Mouse (Mus musculus): ENCODE data around the gene Slc22a12.

The Slc22a12 gene

DNA sequence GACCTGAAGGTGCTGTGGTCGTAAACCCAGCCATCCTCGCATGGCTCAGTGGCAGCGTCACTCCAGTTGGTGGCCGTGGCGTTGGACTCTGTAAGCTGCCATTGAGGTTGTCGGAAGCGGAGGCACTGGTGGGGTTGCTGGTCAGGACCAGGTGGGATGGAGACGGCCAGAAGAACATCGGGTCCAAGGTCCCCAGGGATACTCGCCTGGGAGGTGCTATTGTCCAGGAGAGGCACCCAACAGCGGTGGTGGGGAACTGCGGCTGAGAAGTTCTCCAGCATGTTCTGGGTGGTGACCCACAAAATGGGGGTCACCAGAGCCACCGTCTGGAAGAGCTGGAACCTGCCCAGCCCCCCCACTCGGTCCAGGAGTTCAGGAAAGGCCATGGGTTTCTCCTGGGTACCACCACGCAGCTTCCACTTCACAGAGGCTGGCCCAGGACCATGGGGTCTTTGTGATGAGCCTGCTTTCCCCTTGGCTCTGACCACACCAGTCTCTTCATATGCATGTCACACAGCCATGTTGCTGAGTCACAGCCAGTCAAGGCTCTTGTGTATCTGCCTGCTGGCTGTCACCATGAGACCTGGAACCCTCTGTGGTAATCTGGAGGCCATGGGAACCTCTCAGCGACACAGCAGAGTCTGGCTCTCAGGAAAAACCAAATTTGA is at the start of gene Slc22a12:
TSS of gene Slc22a12 (minus strand) at position 666 of the 668 bp plus-strand sequence.
- in situ Hi-C loops (cut with MboI): no loop called here

DNA sequence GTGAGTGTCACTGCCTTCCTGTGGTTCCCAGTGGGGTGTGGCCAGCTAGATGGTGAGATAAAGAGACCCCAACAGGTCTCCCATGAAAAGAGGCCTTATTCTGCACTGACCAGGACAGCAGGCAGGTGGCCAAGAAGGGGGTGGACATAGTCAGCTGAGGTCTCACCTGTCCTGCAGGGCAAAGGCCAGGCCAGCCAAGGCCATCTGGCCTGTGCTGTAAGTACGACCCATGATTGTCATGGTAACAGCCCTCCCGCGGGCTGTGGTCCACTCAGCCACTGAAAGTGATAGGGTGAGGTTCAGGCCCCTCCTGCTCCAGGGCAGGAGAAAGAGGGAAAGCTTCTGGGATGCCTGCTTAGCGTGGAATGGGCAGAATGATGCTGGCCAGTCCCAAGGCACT is 29.2 kb upstream of the Slc22a12 start:
- in situ Hi-C loops (cut with MboI): no loop called here

DNA sequence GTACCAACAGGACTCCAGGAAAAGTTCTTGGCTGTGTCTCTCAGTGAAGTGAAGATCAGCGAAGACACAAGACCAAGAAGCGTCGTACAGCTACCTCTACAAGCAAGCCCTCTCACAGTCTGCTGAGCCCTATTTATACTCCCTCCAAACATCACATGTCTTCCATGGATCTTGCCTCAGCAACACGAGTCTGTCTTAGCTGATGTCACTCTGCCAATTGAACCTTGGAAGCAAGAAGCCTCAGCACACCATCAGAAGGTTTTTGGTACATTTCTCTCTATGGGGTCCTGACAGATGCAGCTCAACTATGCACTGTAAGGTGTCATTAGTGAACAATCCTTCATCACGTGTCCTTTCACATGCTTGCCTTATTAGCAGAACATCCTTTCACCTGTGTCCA is 28.6 kb upstream of the Slc22a12 start:
- in situ Hi-C loops (cut with MboI): no loop called here

DNA sequence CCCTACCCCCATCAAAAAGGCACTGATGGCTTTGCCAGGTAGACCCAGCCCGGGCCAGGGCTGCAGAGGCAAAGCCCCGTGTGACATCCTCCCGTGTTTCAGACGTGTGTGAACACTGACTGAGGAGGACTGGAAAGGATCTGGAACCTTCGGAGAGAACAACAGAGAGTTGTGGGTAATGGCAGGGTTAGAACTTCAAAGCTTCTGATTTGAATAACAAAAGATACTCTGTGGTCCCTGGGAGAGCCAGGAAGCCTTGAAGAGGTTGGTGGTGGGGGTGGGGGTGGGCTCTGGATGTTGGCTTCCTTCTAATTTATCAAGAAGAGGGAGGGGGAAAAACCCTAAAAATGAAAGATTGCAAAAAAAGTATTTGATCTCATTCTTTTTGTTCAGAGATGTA is 26.7 kb upstream of the Slc22a12 start:
- in situ Hi-C loops (cut with MboI): no loop called here

DNA sequence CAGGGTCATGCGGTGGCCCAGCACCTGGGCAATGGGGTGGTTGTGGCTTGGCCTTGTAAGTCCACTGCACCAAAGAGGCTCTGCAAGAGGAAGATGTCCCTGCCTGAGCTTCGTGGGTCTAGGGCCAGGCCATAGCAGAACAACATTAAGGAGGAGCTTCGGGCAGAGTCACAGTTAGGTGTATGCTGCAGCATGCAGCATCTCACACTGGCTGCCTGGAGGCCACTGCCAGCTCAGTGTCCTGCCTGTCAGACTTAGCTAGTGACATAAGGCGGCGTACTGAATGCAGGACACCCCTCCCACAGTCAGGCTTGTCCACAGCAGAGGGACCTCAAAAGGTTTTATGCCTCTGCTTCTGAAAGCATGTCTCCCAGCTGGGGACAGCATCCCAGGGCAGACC is 26.2 kb upstream of the Slc22a12 start:
- in situ Hi-C loops (cut with MboI): no loop called here

DNA sequence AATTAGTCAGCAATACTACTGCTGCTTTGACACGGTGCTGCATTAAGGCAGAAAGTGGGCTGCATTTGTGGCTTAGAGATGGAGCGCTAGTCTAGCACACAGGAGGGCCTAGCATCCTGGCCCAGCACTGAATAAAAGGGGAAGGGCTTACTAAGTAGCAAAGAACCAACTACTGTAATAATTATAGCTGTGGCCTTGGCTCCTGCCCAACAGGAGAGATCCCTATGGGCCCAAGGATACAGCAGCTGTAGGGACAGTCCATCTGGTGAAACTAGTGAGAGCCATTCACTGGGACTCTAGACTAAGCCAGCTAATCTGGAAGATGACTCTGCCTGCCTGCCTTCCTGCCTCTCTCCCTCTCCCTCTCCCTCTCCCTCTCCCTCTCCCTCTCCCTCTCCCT is 23.6 kb upstream of the Slc22a12 start:
- in situ Hi-C loops (cut with MboI): no loop called here

DNA sequence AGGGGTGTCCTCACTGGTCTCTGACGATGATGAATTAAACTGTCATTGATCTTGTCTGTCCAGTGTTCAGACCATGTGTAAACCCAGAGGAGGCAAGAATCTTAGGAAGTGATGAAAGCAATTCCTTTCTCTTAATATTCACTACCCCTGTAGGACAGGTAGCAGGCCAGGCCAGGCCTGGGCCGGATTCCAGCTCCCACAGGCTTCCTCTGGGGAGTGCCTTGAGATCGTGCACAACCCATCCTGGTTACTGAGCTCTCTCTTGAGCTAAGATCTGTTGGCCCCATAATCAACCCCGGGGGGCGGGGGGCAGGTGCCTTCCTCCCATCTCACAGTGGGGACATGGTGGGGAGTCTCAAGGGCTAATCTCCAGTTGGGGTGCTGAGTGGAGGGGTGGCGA is 22.3 kb upstream of the Slc22a12 start:
- in situ Hi-C loops (cut with MboI): no loop called here

DNA sequence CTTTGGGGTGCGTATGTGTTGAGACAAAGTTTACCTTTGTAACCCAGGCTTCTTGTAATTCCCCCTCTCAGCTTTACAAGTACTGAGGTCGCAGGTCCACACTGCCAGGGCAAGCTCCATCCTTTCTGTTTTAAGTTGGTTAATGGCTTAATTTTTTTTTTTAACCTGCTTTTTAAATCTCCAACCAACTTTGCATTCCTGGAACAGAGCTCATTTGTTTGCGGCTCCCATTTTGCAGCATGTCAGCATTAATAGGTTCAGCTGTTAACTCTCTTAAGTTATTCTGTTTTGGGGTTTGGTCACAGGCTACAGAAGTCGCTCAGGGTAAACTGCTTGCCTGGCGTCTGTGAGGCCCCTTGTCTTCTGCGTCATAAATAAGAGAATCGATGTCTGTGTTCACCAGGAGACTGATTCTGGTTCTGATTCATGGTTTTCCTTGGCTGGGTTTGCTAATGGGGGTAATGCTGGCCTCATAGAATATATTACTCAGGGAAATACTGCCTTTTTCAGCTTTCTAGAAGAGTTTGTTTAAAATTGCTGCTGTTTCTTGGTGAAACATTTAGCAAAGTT is 17.5 kb upstream of the Slc22a12 start:
- in situ Hi-C loops (cut with MboI): no loop called here

DNA sequence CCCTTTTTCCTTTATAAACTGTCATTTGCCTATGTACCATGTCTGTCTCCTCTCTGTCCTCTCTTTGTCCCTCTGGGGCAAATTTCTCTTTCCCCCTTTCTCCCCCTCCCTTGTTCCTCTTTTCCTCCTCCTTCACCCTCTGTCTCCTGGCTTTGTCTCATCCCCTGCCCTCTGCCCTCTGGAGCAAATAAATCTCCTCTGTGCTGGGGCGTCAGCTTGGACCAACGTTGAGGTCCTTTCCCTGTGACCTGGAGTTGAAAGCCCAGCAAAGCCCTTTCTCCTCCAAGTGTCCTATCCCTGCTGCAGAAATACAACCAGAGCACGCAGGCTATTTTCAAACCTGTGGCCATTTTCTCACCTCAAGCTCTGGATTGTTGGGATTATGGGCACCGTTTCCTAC is 16.7 kb upstream of the Slc22a12 start:
- in situ Hi-C loops (cut with MboI): no loop called here

DNA sequence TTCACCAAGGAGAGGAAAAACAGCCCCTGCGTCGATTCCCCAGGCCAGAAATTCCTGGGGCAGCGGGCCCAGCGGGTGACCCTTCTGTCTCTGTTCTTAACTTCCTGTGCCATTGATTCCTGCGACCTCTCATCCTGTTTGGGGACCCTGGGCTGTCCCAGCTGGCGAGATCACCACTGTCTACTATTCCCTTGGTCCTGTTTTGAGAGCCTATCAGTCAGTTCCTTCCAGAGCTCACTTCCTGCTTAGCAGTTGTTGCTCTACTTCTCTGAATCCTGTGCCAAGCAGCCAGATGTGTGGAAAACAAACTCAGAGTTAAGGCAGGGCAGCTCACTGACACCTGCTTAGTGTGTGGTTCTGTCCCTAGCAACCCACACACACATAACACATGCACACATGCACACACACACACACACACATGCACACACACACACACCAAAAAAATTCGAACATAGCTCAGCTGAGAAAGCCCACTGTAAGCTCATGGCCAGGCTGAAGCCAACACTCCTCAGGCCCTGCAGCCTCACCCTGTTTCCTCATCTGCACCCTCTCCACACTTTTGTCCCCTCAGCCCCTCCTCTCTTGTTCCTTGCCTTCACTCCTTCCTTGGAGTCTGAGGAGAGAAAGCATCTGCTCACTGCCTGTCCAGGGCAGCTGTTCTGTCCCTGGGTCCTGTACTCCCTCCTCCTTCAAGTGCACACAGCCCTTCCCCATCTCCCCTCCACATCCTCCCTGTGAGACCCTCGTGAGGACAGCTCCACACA is 11.2 kb upstream of the Slc22a12 start:
- in situ Hi-C loops (cut with MboI): no loop called here

DNA sequence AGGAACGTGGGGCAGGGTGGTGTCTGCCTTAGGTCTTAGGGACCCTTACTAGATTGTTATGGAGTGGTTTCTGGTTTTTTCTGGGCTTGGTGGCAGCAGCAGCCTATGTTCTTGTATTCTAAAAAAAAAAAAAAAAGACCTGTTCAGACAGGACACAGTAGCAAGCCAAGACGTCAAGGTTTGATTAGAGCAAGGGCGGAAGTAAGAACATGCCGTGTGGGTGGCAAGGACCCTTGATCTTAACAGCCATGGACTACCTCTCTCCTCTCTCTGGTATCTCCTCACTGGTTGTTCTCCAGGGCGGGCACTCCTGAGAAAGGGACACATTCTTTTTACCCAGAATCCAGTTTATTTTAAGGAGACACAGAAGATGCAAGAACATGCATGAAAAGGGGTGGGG is 10.3 kb upstream of the Slc22a12 start:
- in situ Hi-C loops (cut with MboI): no loop called here

DNA sequence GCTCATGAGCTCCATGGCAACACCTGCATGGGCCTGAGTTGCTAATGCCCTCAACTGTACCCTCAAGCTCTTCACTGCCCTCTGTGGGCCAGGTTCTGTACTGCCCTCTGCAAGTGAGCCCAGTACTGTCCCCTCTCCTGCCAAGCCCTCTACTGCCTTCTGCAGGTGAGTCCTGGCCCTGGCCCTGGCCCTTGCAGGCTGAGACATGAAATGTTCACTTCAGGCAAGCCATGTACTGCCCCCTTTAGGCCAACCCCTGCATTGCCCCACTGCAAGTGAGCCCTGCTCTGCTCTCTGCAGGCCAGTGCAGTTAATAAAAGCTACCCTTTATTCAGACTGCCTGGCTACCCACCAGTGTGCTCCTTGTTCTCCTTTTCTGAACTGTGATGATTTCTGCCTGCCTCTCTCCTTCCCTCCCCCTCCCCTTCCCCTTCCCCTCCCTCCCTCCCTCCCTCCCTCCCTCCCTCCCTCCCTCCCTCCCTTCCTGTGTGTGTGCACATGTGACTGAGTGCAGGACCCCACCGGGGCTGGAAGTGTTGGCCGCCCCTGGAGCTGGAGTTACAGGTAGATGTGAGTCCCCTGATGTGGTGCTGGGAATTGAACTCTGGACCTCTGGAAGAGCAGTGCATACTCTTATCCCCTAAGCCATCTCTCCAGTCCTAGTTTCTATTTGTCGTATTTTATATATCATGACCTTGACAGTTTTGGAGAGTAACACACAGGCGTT is 9.6 kb upstream of the Slc22a12 start:
- in situ Hi-C loops (cut with MboI): no loop called here

DNA sequence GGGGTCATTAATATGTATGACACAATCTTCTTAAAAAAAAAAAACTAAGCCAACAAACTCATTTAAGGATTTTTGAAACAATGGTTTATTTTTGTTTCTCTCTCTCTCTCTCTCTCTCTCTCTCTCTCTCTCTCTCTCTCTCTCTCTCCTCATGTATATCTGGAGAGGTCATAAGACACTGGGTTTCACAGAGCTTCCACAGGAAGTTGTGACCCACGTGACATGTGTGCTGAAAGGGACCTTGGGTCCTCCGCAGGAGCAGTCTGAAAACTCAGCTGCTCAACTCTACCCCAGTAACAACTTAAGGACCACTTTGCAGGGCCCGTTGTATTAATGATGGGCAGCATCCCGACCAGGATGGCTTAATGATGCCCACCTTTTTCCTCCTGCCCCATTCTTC is 8.4 kb upstream of the Slc22a12 start:
- in situ Hi-C loops (cut with MboI): no loop called here

DNA sequence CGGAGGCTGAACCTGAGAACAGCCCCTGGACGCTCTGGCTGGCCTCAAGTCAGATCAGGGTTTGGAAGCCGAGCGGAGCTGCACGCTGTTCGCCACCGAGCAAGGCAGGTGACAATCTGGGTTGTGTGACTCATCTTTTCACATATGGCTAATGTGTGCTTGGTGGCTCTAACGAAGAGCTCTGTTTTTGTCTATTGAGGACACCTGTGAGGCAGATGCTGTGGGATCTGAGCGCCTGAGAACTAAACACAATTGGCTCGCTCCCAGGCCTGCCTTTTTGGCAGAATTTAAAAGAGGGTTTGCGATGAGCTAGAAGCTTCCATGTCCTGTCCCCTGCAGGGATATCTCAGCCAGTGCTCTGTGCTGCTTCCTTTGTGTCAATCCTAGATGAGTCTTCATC is 6.7 kb upstream of the Slc22a12 start:
- in situ Hi-C loops (cut with MboI): no loop called here

DNA sequence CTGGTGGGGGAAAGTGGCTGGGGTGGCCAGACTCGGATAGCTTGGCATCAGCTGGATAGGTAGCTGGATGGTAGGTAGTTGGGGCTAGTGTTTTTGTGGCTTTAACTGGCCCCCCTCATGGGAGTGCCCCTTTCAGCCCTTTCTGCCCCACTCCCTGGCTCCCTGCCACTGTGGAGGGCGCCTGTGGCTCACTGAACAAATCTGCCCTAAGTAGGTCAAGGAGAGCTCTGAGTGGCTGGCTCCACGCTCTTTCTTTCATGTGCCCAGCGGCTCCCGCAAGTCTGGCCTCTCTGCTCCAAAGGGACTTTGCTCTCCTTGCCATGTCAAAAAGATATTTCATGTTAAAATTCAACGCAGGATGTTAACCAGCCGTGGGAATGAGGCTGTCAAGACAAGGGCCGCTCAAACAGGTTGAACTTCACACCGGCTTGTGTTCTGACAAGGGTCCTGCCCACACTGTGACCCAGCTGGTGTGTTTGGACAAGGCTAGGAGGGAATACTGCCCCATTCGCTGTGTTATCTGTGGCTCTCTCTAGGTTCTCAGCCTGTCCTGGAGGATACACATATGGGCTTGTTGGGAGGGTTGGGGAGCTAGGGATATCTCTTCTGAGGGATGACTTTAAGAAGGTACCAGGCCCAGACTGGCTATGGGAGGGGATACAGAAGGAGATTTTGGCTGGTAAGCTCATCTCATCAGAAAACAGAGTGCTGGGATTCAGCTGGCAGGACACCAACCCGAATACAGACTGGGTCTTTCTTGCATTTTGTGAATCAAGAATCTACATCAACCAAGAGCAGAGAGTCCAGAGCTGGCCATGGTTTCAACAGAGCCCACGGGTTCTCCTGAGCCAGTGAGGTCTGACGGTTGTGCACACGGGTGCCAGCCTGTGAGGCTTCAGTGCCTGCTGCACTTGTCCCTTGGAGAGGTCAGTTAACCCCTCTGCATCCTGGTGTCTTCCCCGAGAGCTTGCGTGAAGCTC is 5.9 kb upstream of the Slc22a12 start:
- in situ Hi-C loops (cut with MboI): no loop called here

DNA sequence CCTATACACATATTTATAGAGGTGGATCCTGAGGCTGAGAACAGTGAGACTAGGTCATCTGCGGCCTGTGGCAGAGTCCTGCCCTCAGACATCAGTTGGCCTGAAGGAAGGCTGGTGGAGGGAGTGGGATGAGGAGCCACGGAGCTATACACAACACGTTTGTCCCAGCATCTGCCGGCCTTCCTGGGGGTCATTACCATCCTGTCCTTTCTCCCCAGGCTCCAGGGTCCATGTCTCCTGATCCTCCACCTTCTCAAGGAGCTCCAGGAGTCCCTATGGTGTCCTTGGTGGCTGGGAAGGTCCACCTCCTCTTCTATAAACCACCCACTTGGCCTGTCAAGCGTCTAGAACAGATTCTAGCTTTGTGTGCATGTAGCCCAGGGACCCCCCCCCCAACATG is 5.0 kb upstream of the Slc22a12 start:
- in situ Hi-C loops (cut with MboI): no loop called here

DNA sequence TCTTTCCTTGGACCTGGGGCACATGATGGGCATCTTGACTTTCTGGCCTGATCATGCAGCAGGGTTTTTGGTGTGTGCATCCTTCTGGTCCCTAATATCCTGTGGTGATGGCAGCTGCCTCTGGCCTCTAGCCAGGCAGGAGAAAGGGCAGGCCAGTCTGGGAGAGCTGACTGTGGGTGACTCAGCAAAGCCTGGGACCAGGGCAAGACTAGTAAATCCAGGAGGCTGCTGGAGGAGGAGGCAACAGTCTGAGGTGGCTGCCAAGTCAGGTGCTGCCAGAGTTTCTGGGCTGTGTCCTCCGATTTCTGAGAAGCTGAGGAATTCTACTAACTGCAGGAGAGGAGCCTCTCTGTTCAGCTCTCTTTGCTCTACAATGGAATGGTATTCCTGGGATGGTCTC is 3.3 kb upstream of the Slc22a12 start:
- in situ Hi-C loops (cut with MboI): no loop called here

DNA sequence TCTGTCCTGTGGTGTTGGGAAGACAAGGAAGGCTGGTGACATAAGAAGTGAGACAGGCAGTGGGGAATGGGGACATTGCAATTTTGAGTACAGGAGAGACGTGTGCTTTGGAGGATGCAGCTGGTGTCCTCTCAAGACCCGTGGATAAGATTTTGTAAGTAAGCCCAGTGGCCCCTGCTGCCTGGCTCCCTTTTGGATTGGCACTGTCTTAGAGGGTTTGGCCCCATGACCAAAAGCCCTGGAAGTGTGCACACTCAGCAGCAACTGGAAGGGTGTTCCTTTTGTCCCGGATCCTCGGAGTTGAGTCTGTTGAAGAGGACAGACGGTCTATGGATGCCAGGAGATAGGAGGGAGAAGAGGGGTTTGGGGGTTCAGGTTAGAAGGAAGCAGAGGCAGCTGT is 2.6 kb upstream of the Slc22a12 start:
- in situ Hi-C loops (cut with MboI): no loop called here

DNA sequence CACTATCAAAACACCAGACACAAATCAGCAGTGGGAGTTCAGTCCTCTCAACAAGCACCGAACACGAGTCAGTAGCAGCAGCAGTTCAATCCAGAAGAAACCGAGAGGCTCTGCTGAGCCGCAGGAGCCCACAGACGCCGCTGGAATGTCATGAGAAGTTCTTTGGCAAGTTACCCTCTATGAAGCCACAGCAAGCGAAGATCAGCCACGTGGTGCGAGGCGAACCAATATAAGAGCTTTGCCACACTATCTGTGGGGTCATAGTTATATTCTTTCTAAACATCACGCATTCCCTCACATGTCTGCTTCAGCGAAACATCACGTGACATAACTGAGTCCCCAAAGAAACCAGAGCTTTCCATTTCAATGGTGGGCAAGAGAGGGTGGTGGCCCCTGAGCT is 1.9 kb upstream of the Slc22a12 start:
- in situ Hi-C loops (cut with MboI): no loop called here

DNA sequence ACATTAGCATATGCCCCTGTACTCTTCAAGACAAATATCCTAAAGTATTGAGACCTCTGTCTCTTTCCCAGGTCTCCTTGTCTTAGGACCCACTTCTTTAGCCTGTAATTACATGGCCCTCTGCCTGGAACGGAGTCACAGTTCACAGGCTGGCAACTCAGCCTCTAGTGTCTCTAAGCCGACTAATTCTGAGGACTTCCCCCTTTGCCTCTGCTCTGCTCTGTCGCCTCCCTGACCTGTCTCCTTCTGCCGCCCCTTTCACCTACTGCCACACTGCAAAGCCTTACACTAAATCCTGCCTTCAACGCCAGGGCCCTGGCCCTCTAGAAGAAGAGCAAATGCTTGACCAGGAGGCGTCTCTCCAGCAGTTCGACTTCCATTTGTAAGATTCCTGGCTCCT is 686 bp upstream of the Slc22a12 start:
- in situ Hi-C loops (cut with MboI): no loop called here

DNA sequence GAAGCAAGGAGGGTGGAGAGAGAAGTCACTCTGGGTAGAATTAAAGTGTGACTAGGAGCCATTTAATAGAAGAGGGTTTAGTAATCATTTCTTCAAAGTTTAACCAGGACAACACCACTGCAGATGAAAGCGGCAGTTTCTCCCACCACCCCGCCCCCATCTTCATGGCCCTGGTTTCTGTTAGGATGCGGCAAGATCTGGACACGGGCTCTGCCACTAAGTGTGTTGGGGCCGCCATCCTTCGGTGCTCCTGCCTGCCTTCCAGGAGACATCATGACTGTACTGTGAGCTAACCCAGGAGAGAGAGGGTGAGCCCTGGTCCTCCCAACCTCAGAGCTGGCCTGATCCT is 177 bp upstream of the Slc22a12 start:
- in situ Hi-C loops (cut with MboI): no loop called here

DNA sequence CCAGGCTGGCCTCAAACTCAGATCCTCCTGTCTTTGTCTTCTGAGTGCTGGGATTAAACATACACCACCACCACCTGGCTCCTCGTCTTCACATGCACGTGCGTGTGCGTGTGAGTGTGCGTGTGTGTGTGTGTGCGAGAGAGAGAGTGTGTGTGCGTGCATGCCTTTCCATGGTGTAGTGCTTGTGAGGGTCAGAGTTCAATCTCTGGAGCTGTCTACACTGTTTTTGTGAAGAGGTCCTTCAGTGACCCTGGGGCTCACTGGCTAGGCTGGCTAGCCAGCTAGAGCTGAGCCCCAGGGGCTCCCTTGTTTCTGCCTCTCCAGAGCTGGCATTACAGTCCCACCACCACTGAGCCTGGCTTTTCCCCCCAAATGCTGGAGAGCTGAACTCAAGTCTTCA is 1.3 kb downstream of the Slc22a12 start:
- in situ Hi-C loops (cut with MboI): no loop called here
